Mouse (Mus musculus) heart, postnatal 0 days (tissue): Measurements from ENCODE around the gene Aco2.

Experiments
- CTCF ChIP-seq: IDR thresholded peaks from 2 replicates; pipeline ENCODE4 v1.5.1; 2016; ENCODE audit warnings: antibody characterized with exemption, control low read depth, low read depth
- EP300 ChIP-seq: IDR thresholded peaks from 2 replicates; pipeline ENCODE4 v1.6.1; 2016; ENCODE audit warnings: antibody characterized with exemption, low read depth

DNA sequence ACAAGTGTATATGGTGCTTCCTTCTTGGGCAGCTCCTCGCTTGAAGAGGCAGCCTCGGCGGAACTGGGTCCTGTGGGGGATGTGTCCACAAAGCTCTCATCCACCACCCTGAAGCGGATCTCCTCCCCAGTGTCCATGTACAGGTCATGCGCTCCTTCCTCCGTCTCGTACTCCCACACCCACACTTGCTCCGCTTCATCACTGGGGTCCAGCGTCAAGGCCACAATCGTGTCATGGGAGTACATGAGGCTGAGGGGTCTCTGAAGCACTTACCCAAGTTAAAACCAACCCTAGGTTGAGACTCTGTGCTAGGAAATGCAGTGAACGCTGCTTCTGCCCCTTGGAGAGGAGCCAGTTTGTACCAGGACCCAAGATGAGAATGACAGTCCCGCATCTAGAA, 45.1 kb downstream of the Aco2 start:
- no peak for TF ChIP-seq CTCF
- TF ChIP-seq EP300, result no peak
